Mouse (Mus musculus) hindbrain, embryonic 15.5 days (tissue): ENCODE results near the gene Limd2. TPM values are rescaled to one million over a fixed set of nuclear protein-coding genes. Genes with fewer than 3 reads are reported as not detected.

Experiments
- ATAC-seq: fragments of 200-750 bp; cut with Nextera tagmentation; 2 replicates; pipeline ENCODE4 v1.8.0; 2017; ENCODE audit warnings: low read depth, moderate number of reproducible peaks, moderate TSS enrichment; ENCODE audit not compliant: low FRiP score
- H3K27ac ChIP-seq: fragments of 300-500 bp; sonication (generic); replicated peaks from 2 replicates; pipeline ENCODE4 v1.5.1; 2015; ENCODE audit warnings: mild to moderate bottlenecking, inconsistent platforms
- H3K27me3 ChIP-seq: fragments of 300-500 bp; sonication (generic); 2 replicates; pipeline ENCODE4 v1.6.1; 2015; ENCODE audit warnings: control low read depth, inconsistent platforms
- H3K36me3 ChIP-seq: fragments of 300-500 bp; sonication (generic); 2 replicates; pipeline ENCODE4 v1.6.1; 2015; ENCODE audit warnings: control low read depth, inconsistent platforms
- H3K4me1 ChIP-seq: fragments of 300-500 bp; sonication (generic); replicated peaks from 2 replicates; pipeline ENCODE4 v1.6.1; 2015; ENCODE audit warnings: control low read depth, inconsistent platforms
- H3K4me2 ChIP-seq: fragments of 300-500 bp; sonication (generic); 2 replicates; pipeline ENCODE4 v1.6.1; 2015; ENCODE audit warnings: moderate library complexity, mild to moderate bottlenecking, inconsistent platforms
- H3K4me3 ChIP-seq: fragments of 300-500 bp; sonication (generic); 2 replicates; pipeline ENCODE4 v1.5.1; 2015; ENCODE audit warnings: mild to moderate bottlenecking, inconsistent platforms
- H3K9ac ChIP-seq: fragments of 300-500 bp; sonication (generic); 2 replicates; pipeline ENCODE4 v1.6.1; 2015; ENCODE audit warnings: inconsistent platforms
- H3K9me3 ChIP-seq: fragments of 300-500 bp; sonication (generic); 2 replicates; pipeline ENCODE4 v1.6.1; 2016; ENCODE audit warnings: control low read depth, inconsistent platforms
- WGBS: fragments of 180-500 bp; shearing (Covaris S2); methylation state at CpG from one replicate; pipeline ENCODE4 v1.1.7; 2015; 5-methylcytosine and 5-hydroxymethylcytosine counted together
- polyA plus RNA-seq: library from polyadenylated mRNA; unstranded; fragments of >200 nt; fragmentation: Nextera tagmentation; extraction: Ambion mirVana; gene quantifications from 2 replicates; pipeline ENCODE4 v1.2.1, GENCODE M21; 2015

Gene Limd2
- polyA plus RNA-seq, 1 experiment from 2014 or later = 167 TPM

DNA sequence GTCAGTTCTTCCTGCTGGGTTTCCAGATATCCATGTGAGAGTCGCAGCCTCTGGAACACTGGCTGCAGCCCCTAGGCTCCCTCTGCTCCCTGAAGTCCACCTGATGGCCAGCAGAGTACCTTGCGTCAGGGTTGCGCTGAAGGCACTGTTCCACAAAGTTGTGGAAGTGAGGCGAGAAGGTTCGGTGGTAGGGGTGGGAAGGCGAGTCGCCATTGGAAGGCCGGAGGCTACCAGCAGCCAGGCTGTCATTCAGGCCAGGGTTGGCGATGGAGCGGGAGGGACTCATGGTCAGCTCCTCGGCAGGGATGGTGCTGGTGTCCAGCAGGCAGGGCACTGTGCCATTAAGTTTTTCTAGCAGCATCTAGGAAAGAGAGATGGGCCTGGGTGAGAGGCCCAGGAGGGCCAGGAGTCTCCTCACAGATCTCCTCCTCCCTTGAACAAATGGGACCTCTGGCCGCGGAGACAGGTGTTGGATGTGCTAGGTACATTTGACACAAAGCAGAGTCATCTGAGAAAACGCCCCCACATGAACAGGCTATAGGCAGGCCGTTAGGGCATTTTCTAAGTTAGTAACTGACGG is 4.0 kb upstream of the Limd2 start:
- H3K27me3 ChIP-seq = no peaks in the 10 kb centered on the region
- no peak overlapping the region for H3K4me3 ChIP-seq
- no peak overlapping the region for H3K9ac ChIP-seq
- WGBS = 94% methylated on average over 16 of the region's 16 CpGs
- H3K4me2 ChIP-seq = no peak overlapping the region
- no peak overlapping the region for H3K27ac ChIP-seq
- no peak for ATAC-seq
- H3K36me3 ChIP-seq = peaks cover 27% of the 10 kb centered on the region; the same call in 1 of the 2 replicates
- H3K9me3 ChIP-seq = no peaks in the 10 kb centered on the region
- H3K4me1 ChIP-seq = peaks cover 16% of the 10 kb centered on the region

DNA sequence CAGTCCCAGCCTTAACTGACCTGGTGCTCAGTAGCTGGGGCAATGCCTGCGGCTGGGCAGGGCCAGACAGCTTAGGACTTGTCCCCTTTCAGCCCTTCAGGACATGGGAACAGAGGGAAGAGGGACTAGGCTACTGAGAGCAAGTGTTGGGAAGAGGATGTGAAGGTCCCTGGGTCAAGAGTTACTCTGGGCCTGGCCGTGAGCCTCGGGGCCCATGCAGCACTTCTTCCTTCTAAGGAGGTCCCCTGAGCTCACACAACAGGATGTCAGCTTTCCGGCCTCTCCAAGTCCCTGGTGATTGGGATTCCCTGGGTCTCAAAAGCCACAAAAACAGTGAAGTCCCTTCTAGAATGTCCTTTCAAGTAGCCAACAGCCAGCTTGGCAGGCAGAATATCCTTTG is 2.9 kb upstream of the Limd2 start:
- Histone ChIP-seq H3K9ac (no peak overlapping the region), H3K27ac (no peak overlapping the region), H3K4me1 (peaks cover 25% of the 10 kb centered on the region), H3K4me3 (no peak overlapping the region), H3K27me3 (no peaks in the 10 kb centered on the region), H3K9me3 (no peaks in the 10 kb centered on the region), H3K4me2 (no peak overlapping the region), H3K36me3 (peaks cover 27% of the 10 kb centered on the region; the same call in 1 of the 2 replicates)
- ATAC-seq = no peak
- WGBS = 90% methylated on average over 4 of the region's 4 CpGs

DNA sequence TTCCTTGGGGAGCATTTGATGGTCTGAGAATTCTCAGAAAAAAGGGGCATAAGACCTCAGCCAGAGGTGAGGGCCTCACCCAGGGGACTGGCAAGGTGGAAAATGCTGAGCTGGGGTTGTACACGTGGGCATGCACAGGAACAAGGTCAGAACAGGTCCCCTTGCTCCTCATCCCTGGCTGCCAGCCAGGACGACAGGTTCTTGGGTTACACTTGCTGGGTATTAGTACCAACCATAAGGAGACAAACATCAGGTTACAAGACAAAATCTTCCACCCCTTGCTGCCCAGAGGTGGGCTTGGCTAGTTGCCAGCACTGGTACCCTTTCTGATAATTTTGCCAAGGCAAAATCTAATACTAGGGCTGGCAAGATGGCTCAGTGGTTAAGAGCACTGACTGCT is 1.6 kb upstream of the Limd2 start:
- Histone ChIP-seq H3K27me3 (no peaks in the 10 kb centered on the region), H3K4me2 (no peak overlapping the region), H3K9me3 (no peaks in the 10 kb centered on the region), H3K9ac (no peak overlapping the region), H3K4me1 (peaks cover 32% of the 10 kb centered on the region), H3K36me3 (peaks cover 24% of the 10 kb centered on the region), H3K27ac (no peak overlapping the region), H3K4me3 (no peak overlapping the region)
- WGBS = 86% methylated on average over 2 of the region's 2 CpGs
- ATAC-seq = no peak

DNA sequence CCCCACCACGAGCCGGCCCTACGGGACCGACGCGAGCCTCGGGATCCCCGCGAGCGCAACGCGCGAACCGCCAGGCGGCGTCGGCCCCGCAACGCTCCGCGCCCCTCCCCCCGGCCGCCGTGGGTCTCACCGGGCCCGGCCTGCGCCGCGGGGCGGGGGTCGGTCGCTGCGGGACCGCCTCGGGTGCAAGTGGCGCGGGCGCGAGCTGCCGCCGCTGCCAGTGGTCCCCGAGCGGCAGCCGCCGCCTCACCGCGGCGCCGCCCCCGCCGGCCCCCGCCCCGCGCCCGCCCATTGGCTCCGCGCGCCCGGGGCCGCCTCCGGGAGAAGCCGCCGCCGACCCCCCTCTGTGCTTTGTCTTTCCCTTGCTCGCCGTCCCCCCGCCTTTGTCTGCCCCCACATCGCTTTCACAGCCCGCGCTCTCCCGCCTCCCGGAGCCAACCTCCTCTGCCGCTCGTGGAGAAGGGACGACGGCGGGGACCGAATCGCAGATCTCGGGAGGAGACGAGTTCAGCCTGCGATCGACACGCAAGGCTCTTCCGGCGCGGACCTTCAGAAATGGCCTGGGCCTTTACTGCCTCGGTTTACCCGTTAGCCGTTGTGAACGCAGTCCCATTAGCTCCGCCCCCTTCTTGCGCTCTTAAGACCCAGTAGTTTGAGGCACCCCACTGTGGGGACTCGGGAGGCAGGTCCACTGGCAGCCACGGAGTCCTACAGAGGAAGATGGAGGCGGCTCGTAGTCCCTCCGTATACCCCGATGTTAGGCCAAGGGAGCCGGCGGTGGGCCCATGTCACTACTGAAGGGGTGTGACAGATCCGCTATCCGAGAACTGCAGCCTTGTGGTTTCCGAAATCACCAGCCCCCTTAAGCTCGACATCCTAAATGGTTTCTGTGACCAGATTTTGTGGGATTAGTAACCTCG is 479 bp downstream of the Limd2 start:
- ATAC-seq = peak; percentile 71
- Histone ChIP-seq H3K36me3 (peaks cover 23% of the 10 kb centered on the region), H3K27me3 (no peaks in the 10 kb centered on the region), H3K9me3 (no peaks in the 10 kb centered on the region), H3K4me2 (peak overlapping the region; percentile 92), H3K27ac (peak overlapping the region; percentile 98), H3K4me1 (peaks cover 43% of the 10 kb centered on the region), H3K9ac (peak overlapping the region; percentile 92), H3K4me3 (peak overlapping the region; percentile 81)
- WGBS = under 1% methylated on average over 72 of the region's 106 CpGs

DNA sequence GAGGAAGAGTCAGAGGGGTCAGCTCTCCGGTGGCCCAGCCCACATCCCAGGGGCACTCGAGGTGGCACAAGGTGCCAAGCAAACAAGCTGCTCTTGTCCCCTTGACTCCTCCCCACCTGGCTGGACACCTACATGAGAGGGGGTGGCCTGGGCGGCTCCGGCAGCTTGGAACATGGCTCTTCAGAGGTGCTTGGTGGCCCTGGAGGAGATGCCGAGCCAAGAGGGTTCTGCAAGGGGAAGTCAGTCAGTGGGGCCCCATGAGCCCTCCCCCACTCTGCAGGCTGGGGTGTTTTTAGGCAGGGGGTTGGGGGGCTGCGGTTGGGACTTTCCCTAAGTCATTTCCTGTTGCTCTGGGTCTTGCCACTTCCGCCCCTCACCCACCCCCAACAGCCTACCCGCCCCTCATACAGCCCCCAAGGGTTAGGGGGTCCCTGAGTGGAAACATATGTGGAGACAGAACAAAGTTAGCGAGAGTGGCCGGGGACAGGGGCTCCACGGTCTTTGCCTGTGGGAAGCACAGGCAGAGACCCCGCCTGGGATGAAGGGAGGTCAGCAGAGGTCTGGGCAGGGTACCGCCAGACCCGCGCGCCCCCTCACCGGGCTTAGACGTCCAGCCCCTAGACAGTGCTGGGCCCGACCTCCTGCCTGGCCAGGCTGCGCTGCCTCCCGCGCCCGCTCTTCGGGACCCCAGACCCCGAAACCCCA is 1.3 kb downstream of the Limd2 start:
- Histone ChIP-seq H3K9ac (peak overlapping the region; percentile 92), H3K27ac (peak overlapping the region; percentile 98), H3K27me3 (no peaks in the 10 kb centered on the region), H3K36me3 (peaks cover 22% of the 10 kb centered on the region), H3K4me1 (peaks cover 46% of the 10 kb centered on the region), H3K4me3 (peak overlapping the region; percentile 81), H3K4me2 (peak overlapping the region; percentile 92), H3K9me3 (no peaks in the 10 kb centered on the region)
- ATAC-seq = peak; percentile 66
- under 1% methylated on average over 15 of the region's 25 CpGs for WGBS

DNA sequence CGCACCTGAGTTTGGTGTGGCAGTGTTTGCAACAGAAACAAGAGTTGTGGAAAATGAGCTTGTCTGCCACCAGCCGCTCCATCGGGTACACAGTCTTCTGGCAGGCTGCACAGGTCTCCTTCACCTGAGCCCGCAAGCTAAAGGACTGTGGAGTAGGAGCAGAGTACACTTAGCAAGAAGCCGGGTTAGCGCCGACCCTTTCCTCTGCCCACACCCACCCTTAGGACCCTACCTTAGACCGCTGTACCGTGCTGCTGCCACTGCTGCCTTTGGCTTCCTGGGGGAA is 1.8 kb downstream of the Limd2 start:
- H3K9ac ChIP-seq = peak overlapping the region; percentile 92
- H3K27me3 ChIP-seq = no peaks in the 10 kb centered on the region
- H3K9me3 ChIP-seq = no peaks in the 10 kb centered on the region
- peaks cover 46% of the 10 kb centered on the region for H3K4me1 ChIP-seq
- peak; percentile 16; the same call in 1 of the 2 replicates for ATAC-seq
- H3K27ac ChIP-seq = peak overlapping the region; percentile 98
- WGBS = 35% methylated on average over 9 of the region's 9 CpGs
- peaks cover 20% of the 10 kb centered on the region for H3K36me3 ChIP-seq
- peak overlapping the region; percentile 81 for H3K4me3 ChIP-seq
- H3K4me2 ChIP-seq = peak overlapping the region; percentile 92

DNA sequence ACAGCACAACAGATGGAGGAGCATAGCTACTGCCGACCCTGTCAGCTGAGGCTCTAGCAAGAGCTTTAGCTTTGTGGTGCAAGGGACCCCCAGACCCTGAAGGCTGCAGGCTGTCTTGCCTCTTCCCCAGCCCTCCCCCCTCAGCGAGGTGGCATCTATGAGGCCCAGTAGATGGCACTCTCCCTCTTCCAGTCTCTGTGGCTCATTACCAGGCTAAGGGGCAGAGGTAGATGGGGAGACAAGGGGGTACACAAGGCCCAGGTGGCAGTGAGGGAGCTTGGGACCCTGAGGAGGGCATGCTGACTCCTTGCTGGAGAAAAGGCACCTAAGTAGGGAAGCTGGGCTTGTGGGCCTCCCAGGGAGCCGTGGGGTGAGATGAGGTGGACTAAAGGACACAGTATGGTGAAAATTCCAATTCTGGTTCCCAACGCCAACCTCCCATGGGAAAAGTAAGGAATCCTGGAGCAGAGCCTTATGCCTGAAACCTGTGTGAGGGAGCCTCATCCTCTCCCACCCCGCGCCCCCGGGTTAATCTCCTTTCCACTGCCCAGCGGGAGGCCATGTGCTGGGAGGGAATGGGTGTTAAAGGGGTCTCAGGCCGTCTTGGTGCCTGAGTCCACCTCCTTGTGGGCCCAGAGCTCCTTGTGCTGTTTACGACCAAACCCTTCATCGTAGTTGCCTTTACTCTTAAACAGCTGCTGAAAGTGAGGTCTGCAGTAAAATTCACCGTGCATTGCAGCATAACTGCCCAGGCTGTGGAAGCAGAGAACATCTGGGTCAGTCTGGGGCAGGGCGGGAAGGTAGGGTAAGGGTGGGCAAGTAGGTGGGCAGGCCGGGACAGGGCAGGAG is 2.4 kb downstream of the Limd2 start:
- H3K4me2 ChIP-seq = peak overlapping the region; percentile 92
- peak overlapping the region; percentile 81 for H3K4me3 ChIP-seq
- ATAC-seq = no peak
- peaks cover 21% of the 10 kb centered on the region for H3K36me3 ChIP-seq
- peaks cover 46% of the 10 kb centered on the region for H3K4me1 ChIP-seq
- peak overlapping the region; percentile 98 for H3K27ac ChIP-seq
- H3K9ac ChIP-seq = peak overlapping the region; percentile 92
- H3K9me3 ChIP-seq = no peaks in the 10 kb centered on the region
- whole genome bisulfite sequencing = 64% methylated on average over 14 of the region's 14 CpGs
- H3K27me3 ChIP-seq = no peaks in the 10 kb centered on the region

DNA sequence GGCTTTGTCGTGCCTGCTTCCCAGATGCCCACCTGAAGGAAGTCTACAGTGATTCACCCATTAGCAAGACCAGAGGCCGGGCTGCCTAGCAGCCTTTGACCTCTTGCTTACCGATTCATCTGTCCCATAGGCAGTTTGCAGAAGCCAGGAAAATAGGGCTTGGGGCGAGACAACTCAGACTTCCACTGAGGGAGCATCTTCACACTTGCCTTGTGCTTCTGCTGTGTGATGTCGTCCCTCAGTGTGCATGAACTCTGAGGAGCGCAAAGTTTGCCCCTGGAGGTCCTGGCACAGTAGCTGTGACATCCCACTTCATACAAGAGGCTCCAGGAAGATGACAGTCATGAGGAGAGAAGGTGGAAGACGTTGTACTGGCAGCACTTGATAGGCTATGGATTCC is 3.5 kb downstream of the Limd2 start:
- ATAC-seq = no peak
- Histone ChIP-seq H3K27ac (no peak overlapping the region), H3K36me3 (peaks cover 25% of the 10 kb centered on the region), H3K4me2 (no peak overlapping the region), H3K4me3 (no peak overlapping the region), H3K9me3 (no peaks in the 10 kb centered on the region), H3K9ac (no peak overlapping the region), H3K27me3 (no peaks in the 10 kb centered on the region), H3K4me1 (peaks cover 46% of the 10 kb centered on the region)
- 90% methylated on average over 7 of the region's 7 CpGs for WGBS

DNA sequence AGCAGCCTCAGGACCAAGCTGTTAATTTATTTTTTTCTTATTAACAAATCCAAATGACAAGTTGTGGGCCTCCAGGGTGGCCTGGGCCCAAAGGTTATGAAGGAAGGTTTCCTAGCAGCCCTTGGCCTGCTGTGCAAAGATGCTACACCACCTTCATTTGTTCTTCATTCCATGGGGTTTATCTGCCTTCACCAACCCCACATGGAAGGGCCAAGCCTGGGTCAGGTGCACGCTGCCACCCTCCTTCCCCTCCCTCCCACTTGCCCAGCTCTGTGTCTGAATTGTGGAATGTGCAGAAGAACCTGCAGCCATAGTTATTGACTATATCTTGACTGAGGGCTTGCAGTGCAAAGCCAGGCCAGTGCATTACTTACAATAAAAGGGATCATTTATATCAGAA is 4.4 kb downstream of the Limd2 start:
- H3K4me3 ChIP-seq = no peak overlapping the region

DNA sequence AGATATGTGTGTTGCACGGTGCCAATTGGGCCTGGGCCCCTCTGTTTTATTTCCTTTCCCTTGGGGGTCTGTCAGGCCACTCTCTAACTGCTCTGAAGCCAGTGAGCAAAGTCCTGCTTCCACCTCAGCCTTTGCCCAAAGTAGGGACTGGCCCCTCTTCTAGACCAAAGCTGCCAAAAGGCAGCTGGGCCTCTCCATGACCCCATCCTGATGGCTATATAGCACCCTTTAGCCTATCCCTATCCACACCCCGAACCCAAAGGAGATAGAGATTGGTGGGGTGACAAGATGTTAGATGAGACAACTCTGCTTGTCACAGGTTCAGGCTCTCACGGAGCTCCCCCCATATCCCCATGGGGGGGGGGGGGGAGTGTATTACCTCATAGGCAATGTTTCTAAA is 4.9 kb downstream of the Limd2 start:
- H3K9ac ChIP-seq = no peak overlapping the region
- no peak for ATAC-seq
- H3K4me3 ChIP-seq = no peak overlapping the region
- no peaks in the 10 kb centered on the region for H3K27me3 ChIP-seq
- no peak overlapping the region for H3K27ac ChIP-seq
- H3K36me3 ChIP-seq = peaks cover 39% of the 10 kb centered on the region
- no peak overlapping the region for H3K4me2 ChIP-seq
- H3K4me1 ChIP-seq = peaks cover 34% of the 10 kb centered on the region
- no peaks in the 10 kb centered on the region for H3K9me3 ChIP-seq
- 68% methylated on average over 3 of the region's 3 CpGs for WGBS

More for the DNA sequence above, 4.4 kb downstream of the Limd2 start:
- Histone ChIP-seq H3K27me3 (no peaks in the 10 kb centered on the region), H3K9ac (no peak overlapping the region), H3K4me2 (no peak overlapping the region), H3K9me3 (no peaks in the 10 kb centered on the region), H3K36me3 (peaks cover 34% of the 10 kb centered on the region), H3K27ac (no peak overlapping the region), H3K4me1 (peaks cover 39% of the 10 kb centered on the region)
- ATAC-seq = no peak
- 91% methylated on average over 1 of the region's 1 CpGs for WGBS

DNA sequence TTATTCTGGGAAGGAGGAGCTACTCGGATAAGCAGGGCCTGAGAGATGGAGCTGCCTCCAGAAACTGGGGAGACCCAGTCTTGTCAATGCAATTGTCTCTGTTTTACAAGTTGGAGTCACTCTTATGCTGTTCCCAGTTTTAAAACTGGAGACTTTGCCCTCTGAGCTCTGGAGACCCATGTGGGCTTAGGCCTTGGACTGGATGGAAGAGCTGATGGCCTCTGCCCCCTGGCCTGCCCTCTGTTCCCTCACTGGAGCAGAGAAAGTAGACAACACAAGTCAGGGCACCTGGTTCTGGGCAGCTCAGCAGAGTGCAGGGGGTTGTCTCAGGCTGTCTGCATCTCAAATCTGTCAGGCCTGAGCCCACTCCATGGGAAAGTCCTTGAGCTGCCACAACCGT is 5.9 kb downstream of the Limd2 start:
- Histone ChIP-seq H3K4me2 (no peak overlapping the region), H3K36me3 (peaks cover 49% of the 10 kb centered on the region), H3K4me1 (peaks cover 29% of the 10 kb centered on the region), H3K9ac (no peak overlapping the region), H3K4me3 (no peak overlapping the region), H3K27me3 (no peaks in the 10 kb centered on the region), H3K27ac (no peak overlapping the region), H3K9me3 (no peaks in the 10 kb centered on the region)
- no peak for ATAC-seq
- 69% methylated on average over 2 of the region's 2 CpGs for WGBS
